Mouse (Mus musculus) neural tube, embryonic 11.5 days (tissue): ENCODE results near the gene Serbp1. TPM values are rescaled to one million over a fixed set of nuclear protein-coding genes. Genes with fewer than 3 reads are reported as not detected.

Experiments used
- ATAC-seq: fragments of 200-750 bp; cut with Nextera tagmentation; 2 replicates; pipeline ENCODE4 v1.8.0; 2017; ENCODE audit warnings: moderate number of reproducible peaks, mild to moderate bottlenecking, moderate TSS enrichment, moderate library complexity; ENCODE audit not compliant: insufficient read depth, low FRiP score, low TSS enrichment
- DNase-seq: peaks from one replicate; pipeline ENCODE4 v3.0.0-alpha.2; 2015; ENCODE audit warnings: low spot score
- H3K27ac ChIP-seq: fragments of 300-500 bp; sonication (generic); 2 replicates; pipeline ENCODE4 v1.5.1; 2014; ENCODE audit warnings: low read depth, mild to moderate bottlenecking, low read length
- H3K27me3 ChIP-seq: fragments of 300-500 bp; sonication (generic); 2 replicates; pipeline ENCODE4 v1.6.1; 2014; ENCODE audit warnings: mild to moderate bottlenecking, low read length, mixed read lengths; ENCODE audit not compliant: control insufficient read depth, insufficient read depth
- H3K36me3 ChIP-seq: fragments of 300-500 bp; sonication (generic); 2 replicates; pipeline ENCODE4 v1.6.1; 2014; ENCODE audit warnings: mild to moderate bottlenecking, low read length, moderate library complexity, mixed read lengths; ENCODE audit not compliant: control insufficient read depth, insufficient read depth
- H3K4me1 ChIP-seq: fragments of 300-500 bp; sonication (generic); 2 replicates; pipeline ENCODE4 v1.6.1; 2014; ENCODE audit warnings: low read length, mixed read lengths; ENCODE audit not compliant: control insufficient read depth, insufficient read depth
- H3K4me2 ChIP-seq: fragments of 300-500 bp; sonication (generic); 2 replicates; pipeline ENCODE4 v1.6.1; 2014; ENCODE audit warnings: low read depth, mild to moderate bottlenecking, moderate library complexity
- H3K4me3 ChIP-seq: fragments of 300-500 bp; sonication (generic); 2 replicates; pipeline ENCODE4 v1.5.1; 2014; ENCODE audit warnings: low read depth, low read length
- H3K9ac ChIP-seq: fragments of 300-500 bp; sonication (generic); 2 replicates; pipeline ENCODE4 v1.6.1; 2014; ENCODE audit warnings: mild to moderate bottlenecking, low read length
- H3K9me3 ChIP-seq: fragments of 300-500 bp; sonication (generic); 2 replicates; pipeline ENCODE4 v1.6.1; 2016; ENCODE audit warnings: low read length; ENCODE audit not compliant: control insufficient read depth
- WGBS: fragments of 180-500 bp; shearing (Covaris S2); extraction: QIAGEN DNeasy Blood & Tissue Kit; methylation state at CpG from one replicate; pipeline ENCODE4 v1.1.7; 2014; 5-methylcytosine and 5-hydroxymethylcytosine counted together
- polyA plus RNA-seq: library from polyadenylated mRNA; unstranded; fragments of >200 nt; fragmentation: Nextera tagmentation; extraction: Ambion mirVana; gene quantifications from 2 replicates; pipeline ENCODE4 v1.2.1, GENCODE M21; 2014

The Serbp1 gene
- polyA plus RNA-seq, 1 experiment from 2014 or later, result 502 TPM

- ATAC-seq, result no peak
- WGBS, result 94% methylated on average over 7 of the region's 7 CpGs
- DNase-seq, result no peak
Observed at GRCm38 (mm10) chr6:67243765-67244420, 5.9 kb downstream of the Serbp1 start.

GRCm38 (mm10) chr6:67244451-67244850, 6.5 kb downstream of the Serbp1 start:
- H3K36me3 ChIP-seq, result no peaks in the 10 kb centered on the region
- H3K9ac ChIP-seq, result no peak overlapping the region
- H3K4me2 ChIP-seq, result no peak overlapping the region
- H3K4me3 ChIP-seq, result no peak overlapping the region
- WGBS, result 88% methylated on average over 5 of the region's 5 CpGs
- no peaks in the 10 kb centered on the region for H3K27me3 ChIP-seq
- H3K9me3 ChIP-seq, result no peaks in the 10 kb centered on the region
- no peak overlapping the region for H3K27ac ChIP-seq
- DNase-seq (no peak), ATAC-seq (no peak)
- no peaks in the 10 kb centered on the region for H3K4me1 ChIP-seq

More at GRCm38 (mm10) chr6:67243765-67244420, 5.9 kb downstream of the Serbp1 start:
- H3K9me3 ChIP-seq, result no peaks in the 10 kb centered on the region
- no peak overlapping the region for H3K4me2 ChIP-seq
- H3K4me3 ChIP-seq, result no peak overlapping the region
- H3K27ac ChIP-seq, result no peak overlapping the region
- H3K9ac ChIP-seq, result no peak overlapping the region
- H3K27me3 ChIP-seq, result no peaks in the 10 kb centered on the region
- H3K4me1 ChIP-seq, result no peaks in the 10 kb centered on the region
- H3K36me3 ChIP-seq, result no peaks in the 10 kb centered on the region

GRCm38 (mm10) chr6:67251095-67251494, 13.1 kb downstream of the Serbp1 start:
- H3K27ac ChIP-seq, result no peak overlapping the region
- WGBS, result 93% methylated on average over 4 of the region's 4 CpGs
- H3K9ac ChIP-seq, result no peak overlapping the region
- H3K4me3 ChIP-seq, result no peak overlapping the region
- no peaks in the 10 kb centered on the region for H3K9me3 ChIP-seq
- H3K4me2 ChIP-seq, result no peak overlapping the region
- ATAC-seq (no peak), DNase-seq (no peak)
- no peaks in the 10 kb centered on the region for H3K36me3 ChIP-seq
- no peaks in the 10 kb centered on the region for H3K27me3 ChIP-seq
- no peaks in the 10 kb centered on the region for H3K4me1 ChIP-seq

- DNase-seq, result no peak
- Histone ChIP-seq H3K9ac (no peak overlapping the region), H3K36me3 (no peaks in the 10 kb centered on the region), H3K4me1 (0 out of 2 replicates have a peak, but pooled peaks cover 3% of the 10 kb centered on the region), H3K27ac (no peak overlapping the region), H3K9me3 (no peaks in the 10 kb centered on the region), H3K4me2 (no peak overlapping the region), H3K4me3 (no peak overlapping the region), H3K27me3 (no peaks in the 10 kb centered on the region)
- no peak for ATAC-seq
- 87% methylated on average over 7 of the region's 7 CpGs for WGBS
Observed at GRCm38 (mm10) chr6:67264935-67265334, 27.0 kb downstream of the Serbp1 start.

- no peak; the same call in 1 of the 2 replicates for ATAC-seq
- peak overlapping the region; percentile 48 for H3K9ac ChIP-seq
- no peaks in the 10 kb centered on the region for H3K9me3 ChIP-seq
- no peak overlapping the region for H3K27ac ChIP-seq
- no peaks in the 10 kb centered on the region for H3K27me3 ChIP-seq
- WGBS, result under 1% methylated on average over 23 of the region's 23 CpGs
- H3K4me1 ChIP-seq, result 0 out of 2 replicates have a peak, but pooled peaks cover 3% of the 10 kb centered on the region
- DNase-seq, result peak; percentile 66
- H3K36me3 ChIP-seq, result no peaks in the 10 kb centered on the region
- peak overlapping the region; percentile 99 for H3K4me3 ChIP-seq
- peak overlapping the region; percentile 59 for H3K4me2 ChIP-seq
Observed at GRCm38 (mm10) chr6:67266159-67266657, 28.2 kb downstream of the Serbp1 start.

GRCm38 (mm10) chr6:67266664-67267407, 28.9 kb downstream of the Serbp1 start:
- DNase-seq (peak; percentile 96), ATAC-seq (peak; percentile 100)
- Histone ChIP-seq H3K9me3 (no peaks in the 10 kb centered on the region), H3K27ac (peak overlapping the region; percentile 74), H3K4me2 (peak overlapping the region; percentile 59), H3K4me3 (peak overlapping the region; percentile 99), H3K36me3 (no peaks in the 10 kb centered on the region), H3K27me3 (no peaks in the 10 kb centered on the region), H3K9ac (peak overlapping the region; percentile 98), H3K4me1 (0 out of 2 replicates have a peak, but pooled peaks cover 3% of the 10 kb centered on the region)
- under 1% methylated on average over 68 of the region's 68 CpGs for WGBS

GRCm38 (mm10) chr6:67267408-67268244, 29.6 kb downstream of the Serbp1 start:
- peak overlapping the region; percentile 74 for H3K27ac ChIP-seq
- peak overlapping the region; percentile 98 for H3K9ac ChIP-seq
- H3K4me3 ChIP-seq, result peak overlapping the region; percentile 99
- peak; percentile 57 for DNase-seq
- no peaks in the 10 kb centered on the region for H3K9me3 ChIP-seq
- H3K4me2 ChIP-seq, result peak overlapping the region; percentile 69
- H3K27me3 ChIP-seq, result no peaks in the 10 kb centered on the region
- no peaks in the 10 kb centered on the region for H3K36me3 ChIP-seq
- WGBS, result under 1% methylated on average over 64 of the region's 65 CpGs
- ATAC-seq, result peak; percentile 51
- 0 out of 2 replicates have a peak, but pooled peaks cover 3% of the 10 kb centered on the region for H3K4me1 ChIP-seq

- H3K9me3 ChIP-seq, result no peaks in the 10 kb centered on the region
- peak overlapping the region; percentile 69 for H3K4me2 ChIP-seq
- H3K36me3 ChIP-seq, result 0 out of 2 replicates have a peak, but pooled peaks cover 2% of the 10 kb centered on the region
- H3K27me3 ChIP-seq, result no peaks in the 10 kb centered on the region
- DNase-seq (no peak), ATAC-seq (no peak)
- peak overlapping the region; percentile 98 for H3K9ac ChIP-seq
- H3K27ac ChIP-seq, result no peak overlapping the region
- peak overlapping the region; percentile 99 for H3K4me3 ChIP-seq
- WGBS, result 0% methylated on average over 2 of the region's 2 CpGs
- H3K4me1 ChIP-seq, result 0 out of 2 replicates have a peak, but pooled peaks cover 3% of the 10 kb centered on the region
Observed at GRCm38 (mm10) chr6:67268245-67268612, 30.3 kb downstream of the Serbp1 start.
